Mouse (Mus musculus): ENCODE measurements at regions not wholly inside any gene's neighbourhood (a gene's known extent, or its start where the extent isn't known, plus 50 kb on each side); places are given as distances from the start of the nearest gene placed in this dataset.

DNA sequence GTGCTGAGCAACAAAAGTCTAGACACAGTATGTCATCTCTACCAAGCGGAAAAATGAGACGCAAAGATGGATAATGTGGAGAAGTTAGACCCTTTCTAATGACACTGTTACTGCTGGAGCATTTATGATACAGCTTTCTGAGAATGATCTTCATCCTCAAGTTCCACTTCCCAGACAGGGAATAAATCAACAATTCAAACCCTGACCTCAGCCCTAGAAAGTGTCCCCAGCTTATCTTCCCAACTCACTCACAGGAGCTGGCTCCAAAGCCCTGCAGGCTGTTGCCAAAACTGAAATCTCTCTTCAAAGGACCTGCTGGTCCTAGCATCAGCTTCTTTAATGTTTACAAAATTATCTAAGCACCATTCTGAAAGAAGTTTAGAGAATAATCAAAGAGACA is 85.9 kb upstream of the Lmcd1 start:
- dilution Hi-C loops (cut with MboI; ENCODE audit: extremely low pct_ligation_motif_present, extremely low pct_unique_long_range_greater_than_20kb, low sequenced_read_pairs) (no loop called here), in situ Hi-C loops (cut with MboI; ENCODE audit: low pct_ligation_motif_present, low pct_unique_long_range_greater_than_20kb, low sequenced_read_pairs) (no loop called here)
- Histone ChIP-seq H3K4me3 (replicated peaks in 1 of 3; ENCODE audit: low read depth in 2 of 3, low read length in 2 of 3, poor library complexity in 1 of 3) (no peak overlapping the region), H3K9me3 (replicated peaks; ENCODE audit: low read length) (peaks cover 14% of the 10 kb centered on the region), H3K4me1 (ENCODE audit: control insufficient read depth in 1 of 2, insufficient read depth in 2 of 2) (no peaks in the 10 kb centered on the region), H3K27ac (ENCODE audit: insufficient read depth, low read depth) (no peak overlapping the region), H3K36me3 (replicated peaks in 1 of 2; ENCODE audit: control insufficient read depth in 1 of 2, insufficient read depth in 1 of 2, low read length in 1 of 2) (no peaks in the 10 kb centered on the region), H3K79me2 (replicated peaks; ENCODE audit: control insufficient read depth, extremely low read depth, insufficient read depth, poor library complexity, severe bottlenecking) (no peaks in the 10 kb centered on the region), H3K27me3 (replicated peaks) (no peaks in the 10 kb centered on the region), H3K9ac (ENCODE audit: insufficient read depth, low read depth) (no peak overlapping the region), H3K4me2 (ENCODE audit: insufficient read depth, low read depth, poor library complexity, severe bottlenecking) (no peak overlapping the region)
- TF ChIP-seq SIN3A (IDR thresholded peaks at IDR 0.05; ENCODE audit: low read length) (no peak), EP300 (IDR thresholded peaks at IDR 0.05; ENCODE audit: low read length) (no peak), MAZ (IDR thresholded peaks at IDR 0.05; ENCODE audit: low read depth, low read length) (no peak)
- no peak for DNase-seq (ENCODE audit: extremely low read depth)

DNA sequence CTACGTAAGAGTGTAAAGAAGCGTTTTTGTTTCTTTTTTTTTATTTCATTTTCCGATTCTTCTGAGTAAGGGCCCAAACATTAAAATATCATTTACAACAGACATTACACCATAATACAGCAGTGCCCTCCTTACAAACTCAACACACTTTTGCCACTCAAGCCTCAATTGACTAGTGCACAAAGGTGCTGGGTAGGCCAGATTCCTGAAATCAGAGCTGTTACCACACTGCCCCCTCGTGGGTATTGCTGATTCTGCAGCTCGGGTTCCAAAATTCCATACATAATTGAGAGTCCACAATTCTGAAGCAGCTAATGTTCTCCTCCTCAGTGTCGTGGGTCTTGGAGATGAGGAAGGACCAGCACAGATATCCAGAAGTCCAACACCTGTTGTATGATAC is 82.5 kb upstream of the Lmcd1 start:
- H3K9me3 ChIP-seq (replicated peaks; ENCODE audit: low read length), result peaks cover 25% of the 10 kb centered on the region
- peaks cover 1% of the 10 kb centered on the region for H3K27me3 ChIP-seq (replicated peaks)
- H3K4me3 ChIP-seq (replicated peaks in 1 of 3; ENCODE audit: low read depth in 2 of 3, low read length in 2 of 3, poor library complexity in 1 of 3), result no peak overlapping the region
- in situ Hi-C loops (cut with MboI; ENCODE audit: low pct_ligation_motif_present, low pct_unique_long_range_greater_than_20kb, low sequenced_read_pairs), result no loop called here
- TF ChIP-seq MAX (IDR thresholded peaks at IDR 0.05; ENCODE audit: low read length) (no peak), SMC3 (IDR thresholded peaks at IDR 0.05; ENCODE audit: low read depth, low read length) (peak; percentile 27; the same call in 1 of the 2 replicates), RAD21 (IDR thresholded peaks at IDR 0.05; ENCODE audit: low read depth, low read length) (peak; percentile 51), JUN (IDR thresholded peaks at IDR 0.05; ENCODE audit: insufficient read depth, low read depth, low read length) (no peak), CTCF (conservative IDR thresholded peaks at IDR 0.05 in 1 of 2, IDR thresholded peaks at IDR 0.05 in 1 of 2; ENCODE audit: low read depth in 2 of 2, low read length in 2 of 2) (peak; percentile 29 to 58; a peak in 3 of 4 replicates), MYC (IDR thresholded peaks at IDR 0.05; ENCODE audit: low read depth, low read length) (no peak), TBP (conservative IDR thresholded peaks at IDR 0.05; ENCODE audit: low read depth, low read length) (no peak)
- DNase-seq (ENCODE audit: extremely low read depth), result peak; percentile 34
- H3K4me1 ChIP-seq (ENCODE audit: control insufficient read depth in 1 of 2, insufficient read depth in 2 of 2), result no peaks in the 10 kb centered on the region
- dilution Hi-C loops (cut with MboI; ENCODE audit: extremely low pct_ligation_motif_present, extremely low pct_unique_long_range_greater_than_20kb, low sequenced_read_pairs), result no loop called here
- no peak overlapping the region for H3K9ac ChIP-seq (ENCODE audit: insufficient read depth, low read depth)
- no peaks in the 10 kb centered on the region for H3K79me2 ChIP-seq (replicated peaks; ENCODE audit: control insufficient read depth, extremely low read depth, insufficient read depth, poor library complexity, severe bottlenecking)
- H3K36me3 ChIP-seq (replicated peaks in 1 of 2; ENCODE audit: control insufficient read depth in 1 of 2, insufficient read depth in 1 of 2, low read length in 1 of 2), result no peaks in the 10 kb centered on the region
- H3K4me2 ChIP-seq (ENCODE audit: insufficient read depth, low read depth, poor library complexity, severe bottlenecking), result no peak overlapping the region
- H3K27ac ChIP-seq (ENCODE audit: insufficient read depth, low read depth), result no peak overlapping the region

DNA sequence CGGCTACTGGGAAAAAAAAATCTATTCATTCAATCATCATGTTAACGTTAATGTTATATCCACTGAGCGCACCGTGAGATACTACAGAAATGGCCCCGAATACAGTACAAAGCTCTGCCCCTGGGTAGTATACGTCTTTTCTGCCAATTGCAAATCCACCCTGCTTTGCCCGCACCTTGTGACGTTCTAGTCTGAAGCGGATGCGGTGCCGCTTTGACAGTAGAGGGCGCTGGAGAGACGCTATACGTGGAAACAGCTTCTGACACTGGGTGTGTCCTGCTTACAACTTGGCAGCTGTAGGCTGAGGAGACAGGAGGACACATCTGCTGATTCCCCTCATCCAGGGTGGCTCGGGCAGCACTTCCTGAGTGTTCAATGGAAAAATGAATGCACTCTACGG is 76.1 kb upstream of the Lmcd1 start:
- in situ Hi-C loops (cut with MboI; ENCODE audit: low pct_ligation_motif_present, low pct_unique_long_range_greater_than_20kb, low sequenced_read_pairs), result no loop called here
- dilution Hi-C loops (cut with MboI; ENCODE audit: extremely low pct_ligation_motif_present, extremely low pct_unique_long_range_greater_than_20kb, low sequenced_read_pairs), result no loop called here
- H3K4me1 ChIP-seq (ENCODE audit: control insufficient read depth in 1 of 2, insufficient read depth in 2 of 2), result no peaks in the 10 kb centered on the region
- H3K9me3 ChIP-seq (replicated peaks; ENCODE audit: low read length), result peaks cover 40% of the 10 kb centered on the region
- H3K27me3 ChIP-seq (replicated peaks), result peaks cover 21% of the 10 kb centered on the region
- no peaks in the 10 kb centered on the region for H3K79me2 ChIP-seq (replicated peaks; ENCODE audit: control insufficient read depth, extremely low read depth, insufficient read depth, poor library complexity, severe bottlenecking)
- H3K36me3 ChIP-seq (replicated peaks in 1 of 2; ENCODE audit: control insufficient read depth in 1 of 2, insufficient read depth in 1 of 2, low read length in 1 of 2), result no peaks in the 10 kb centered on the region
- H3K9ac ChIP-seq (ENCODE audit: insufficient read depth, low read depth), result no peak overlapping the region
- no peak overlapping the region for H3K27ac ChIP-seq (ENCODE audit: insufficient read depth, low read depth)
- no peak overlapping the region for H3K4me2 ChIP-seq (ENCODE audit: insufficient read depth, low read depth, poor library complexity, severe bottlenecking)
- peak; percentile 65 for DNase-seq (ENCODE audit: extremely low read depth)
- H3K4me3 ChIP-seq (replicated peaks in 1 of 3; ENCODE audit: low read depth in 2 of 3, low read length in 2 of 3, poor library complexity in 1 of 3), result no peak overlapping the region
- TF ChIP-seq MAX (IDR thresholded peaks at IDR 0.05; ENCODE audit: low read length) (no peak), ETS1 (conservative IDR thresholded peaks at IDR 0.05; ENCODE audit: low read depth, low read length) (no peak), TBP (conservative IDR thresholded peaks at IDR 0.05; ENCODE audit: low read depth, low read length) (no peak), MEF2A (IDR thresholded peaks at IDR 0.05; ENCODE audit: borderline replicate concordance, low read depth, low read length) (no peak), ZKSCAN1 (IDR thresholded peaks at IDR 0.05; ENCODE audit: borderline replicate concordance, low read depth, low read length) (no peak), EP300 (IDR thresholded peaks at IDR 0.05; ENCODE audit: low read length) (no peak), SMC3 (IDR thresholded peaks at IDR 0.05; ENCODE audit: low read depth, low read length) (peak; percentile 25; the same call in 1 of the 2 replicates), IRF4 (IDR thresholded peaks at IDR 0.05; ENCODE audit: low read depth, low read length) (no peak), KAT2A (IDR thresholded peaks at IDR 0.05; ENCODE audit: insufficient replicate concordance, low read length) (no peak), POLR2A (IDR thresholded peaks at IDR 0.05; ENCODE audit: low read depth, low read length) (no peak), RAD21 (IDR thresholded peaks at IDR 0.05; ENCODE audit: low read depth, low read length) (peak; percentile 26), CTCF (conservative IDR thresholded peaks at IDR 0.05 in 1 of 2, IDR thresholded peaks at IDR 0.05 in 1 of 2; ENCODE audit: low read depth in 2 of 2, low read length in 2 of 2) (peak; percentile 53 to 60), NELFE (IDR thresholded peaks at IDR 0.05; ENCODE audit: low read depth, low read length) (no peak), MAFK (IDR thresholded peaks at IDR 0.05; ENCODE audit: insufficient replicate concordance, low read length) (no peak), CHD2 (IDR thresholded peaks at IDR 0.05; ENCODE audit: low read length) (no peak), MAZ (IDR thresholded peaks at IDR 0.05; ENCODE audit: low read depth, low read length) (no peak), UBTF (IDR thresholded peaks at IDR 0.05; ENCODE audit: low read depth, low read length) (no peak)

All from CH12.LX (cell line).